Mouse (Mus musculus): ENCODE measurements around the gene Erf.
"Not testable (repeated sequence)": the region's sequence is repeated elsewhere in the genome, so short reads cannot be mapped to it uniquely, and the experiment has no call there.

Gene Erf

GRCm38 (mm10) chr7:25267751-25268463, 17.3 kb upstream of the Erf start:
- DNase-seq (ENCODE audit: low spot score in 2 of 2), result peak; percentile 100

- peak; percentile 100 for DNase-seq (ENCODE audit: low spot score in 2 of 2)
Measured at GRCm38 (mm10) chr7:25267301-25267750, 16.8 kb upstream of the Erf start, which contains the start of gene Cic. TSS of gene Cic (plus strand) at chr7:25267704.

GRCm38 (mm10) chr7:25266180-25266962, 15.8 kb upstream of the Erf start:
- DNase-seq (ENCODE audit: low spot score in 2 of 2), result peak in 1 of 2 experiments; percentile 15

- DNase-seq (ENCODE audit: low spot score in 2 of 2), result not testable (repeated sequence)
Measured at GRCm38 (mm10) chr7:25265743-25266142, 15.2 kb upstream of the Erf start.

- no peak for DNase-seq (ENCODE audit: low spot score in 2 of 2)
Measured at GRCm38 (mm10) chr7:25263968-25264870, 13.7 kb upstream of the Erf start.

GRCm38 (mm10) chr7:25261896-25262295, 11.3 kb upstream of the Erf start:
- no peak for DNase-seq (ENCODE audit: low spot score in 2 of 2)

GRCm38 (mm10) chr7:25251822-25252221, 1.3 kb upstream of the Erf start:
- DNase-seq (ENCODE audit: low spot score in 2 of 2), result no peak

- DNase-seq (ENCODE audit: low spot score in 2 of 2), result peak; percentile 79 to 81
Measured at GRCm38 (mm10) chr7:25251071-25251791, 670 bp upstream of the Erf start.

- peak; percentile 80 for DNase-seq (ENCODE audit: low spot score in 2 of 2)
Measured at GRCm38 (mm10) chr7:25249314-25250140, 1.0 kb downstream of the Erf start.

- DNase-seq (ENCODE audit: low spot score in 2 of 2), result no peak
Measured at GRCm38 (mm10) chr7:25248846-25249313, 1.7 kb downstream of the Erf start.

- DNase-seq (ENCODE audit: low spot score in 2 of 2), result peak; percentile 66 to 67
Measured at GRCm38 (mm10) chr7:25248018-25248647, 2.4 kb downstream of the Erf start.

GRCm38 (mm10) chr7:25247498-25247897, 3.1 kb downstream of the Erf start:
- DNase-seq (ENCODE audit: low spot score in 2 of 2), result no peak

GRCm38 (mm10) chr7:25246759-25247137, 3.8 kb downstream of the Erf start:
- no peak for DNase-seq (ENCODE audit: low spot score in 2 of 2)

GRCm38 (mm10) chr7:25246079-25246758, 4.3 kb downstream of the Erf start:
- DNase-seq (ENCODE audit: low spot score in 2 of 2), result no peak

GRCm38 (mm10) chr7:25244562-25245369, 5.8 kb downstream of the Erf start:
- no peak for DNase-seq (ENCODE audit: low spot score in 2 of 2)

GRCm38 (mm10) chr7:25243361-25243760, 7.2 kb downstream of the Erf start:
- DNase-seq (ENCODE audit: low spot score in 2 of 2), result no peak

GRCm38 (mm10) chr7:25241062-25241461, 9.5 kb downstream of the Erf start:
- DNase-seq (ENCODE audit: low spot score in 2 of 2), result peak; percentile 72 to 73

GRCm38 (mm10) chr7:25240631-25241030, 9.9 kb downstream of the Erf start:
- DNase-seq (ENCODE audit: low spot score in 2 of 2), result no peak
